Mouse (Mus musculus) limb, embryonic 11.5 days (tissue): Measurements from ENCODE around the gene Zbed6. TPM values are rescaled to one million over a fixed set of nuclear protein-coding genes. Genes with fewer than 3 reads are reported as not detected.

Experiments used
- ATAC-seq: fragments of 200-750 bp; cut with Nextera tagmentation; 2 replicates; pipeline ENCODE4 v1.8.0; 2017; ENCODE audit warnings: low read depth; ENCODE audit not compliant: insufficient number of reproducible peaks, low FRiP score, low TSS enrichment
- DNase-seq: peaks from one replicate; pipeline ENCODE4 v3.0.0-alpha.2; 2015; ENCODE audit warnings: low spot score
- H3K27ac ChIP-seq: fragments of 300-500 bp; sonication (generic); replicated peaks from 2 replicates; pipeline ENCODE4 v1.5.1; 2014; ENCODE audit warnings: low read depth, mild to moderate bottlenecking, low read length
- H3K27me3 ChIP-seq: fragments of 300-500 bp; sonication (generic); 2 replicates; pipeline ENCODE4 v1.6.1; 2014; ENCODE audit warnings: mild to moderate bottlenecking, low read length, mixed read lengths; ENCODE audit not compliant: control insufficient read depth, insufficient read depth
- H3K36me3 ChIP-seq: fragments of 300-500 bp; sonication (generic); 2 replicates; pipeline ENCODE4 v1.6.1; 2014; ENCODE audit warnings: mild to moderate bottlenecking, low read length, moderate library complexity, mixed read lengths; ENCODE audit not compliant: control insufficient read depth, insufficient read depth
- H3K4me1 ChIP-seq: fragments of 300-500 bp; sonication (generic); 2 replicates; pipeline ENCODE4 v1.6.1; 2014; ENCODE audit warnings: low read length, mixed read lengths; ENCODE audit not compliant: control insufficient read depth, insufficient read depth
- H3K4me2 ChIP-seq: fragments of 300-500 bp; sonication (generic); 2 replicates; pipeline ENCODE4 v1.6.1; 2014; ENCODE audit warnings: low read depth, mild to moderate bottlenecking, moderate library complexity; ENCODE audit not compliant: severe bottlenecking
- H3K4me3 ChIP-seq: fragments of 300-500 bp; sonication (generic); 2 replicates; pipeline ENCODE4 v1.5.1; 2014; ENCODE audit warnings: low read depth, low read length
- H3K9ac ChIP-seq: fragments of 300-500 bp; sonication (generic); 2 replicates; pipeline ENCODE4 v1.6.1; 2014; ENCODE audit warnings: mild to moderate bottlenecking, low read length
- H3K9me3 ChIP-seq: fragments of 300-500 bp; sonication (generic); 2 replicates; pipeline ENCODE4 v1.6.1; 2016; ENCODE audit warnings: low read length; ENCODE audit not compliant: control insufficient read depth
- WGBS: fragments of 180-500 bp; shearing (Covaris S2); extraction: QIAGEN DNeasy Blood & Tissue Kit; methylation state at CpG from one replicate; pipeline ENCODE4 v1.1.7; 2014; 5-methylcytosine and 5-hydroxymethylcytosine counted together
- polyA plus RNA-seq: library from polyadenylated mRNA; unstranded; fragments of >200 nt; fragmentation: Nextera tagmentation; extraction: Ambion mirVana; gene quantifications from 2 replicates; pipeline ENCODE4 v1.2.1, GENCODE M21; 2014

The Zbed6 gene
- polyA plus RNA-seq, 1 experiment from 2014 or later, result not detected

GRCm38 (mm10) chr1:133692195-133692594, 31.5 kb upstream of the Zbed6 start:
- no peak for ATAC-seq
- Histone ChIP-seq H3K4me3 (no peak overlapping the region), H3K36me3 (no peaks in the 10 kb centered on the region), H3K4me1 (peaks cover 22% of the 10 kb centered on the region; the same call in 1 of the 2 replicates), H3K9ac (no peak overlapping the region), H3K27me3 (no peaks in the 10 kb centered on the region), H3K9me3 (no peaks in the 10 kb centered on the region), H3K27ac (no peak overlapping the region), H3K4me2 (no peak overlapping the region)
- no peak for DNase-seq
- WGBS, result 76% methylated on average over 4 of the region's 4 CpGs

DNA sequence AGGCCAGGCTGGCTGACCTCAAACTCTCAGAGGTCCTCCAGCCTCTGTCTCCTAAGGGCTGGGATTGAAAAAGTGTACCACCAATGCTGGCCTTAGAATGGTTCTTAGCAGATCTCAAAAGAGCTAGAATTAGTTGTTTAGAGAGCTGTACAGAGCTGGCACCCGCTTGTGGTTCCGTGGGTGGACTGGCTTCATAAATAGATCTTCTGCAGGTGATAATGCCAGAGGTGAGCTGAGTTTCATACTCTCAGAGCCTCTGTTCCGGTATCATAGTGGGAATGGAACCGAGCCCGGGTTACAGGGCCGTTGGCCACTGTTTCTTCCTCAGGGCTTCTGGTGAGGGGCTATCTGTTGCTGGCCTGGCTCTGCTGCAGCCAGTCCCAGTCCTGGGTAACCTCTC, 30.4 kb upstream of the Zbed6 start:
- WGBS, result 97% methylated on average over 6 of the region's 6 CpGs
- H3K27ac ChIP-seq, result no peak overlapping the region
- H3K4me2 ChIP-seq, result no peak overlapping the region
- peaks cover 21% of the 10 kb centered on the region; the same call in 1 of the 2 replicates for H3K4me1 ChIP-seq
- H3K9me3 ChIP-seq, result no peaks in the 10 kb centered on the region
- no peak for DNase-seq
- H3K4me3 ChIP-seq, result no peak overlapping the region
- ATAC-seq, result no peak
- no peak overlapping the region for H3K9ac ChIP-seq
- H3K36me3 ChIP-seq, result no peaks in the 10 kb centered on the region
- no peaks in the 10 kb centered on the region for H3K27me3 ChIP-seq

- Histone ChIP-seq H3K4me3 (no peak within 1 kb of the TSS), H3K4me1 (peaks cover 14% of the 10 kb centered on the region; the same call in 1 of the 2 replicates), H3K27ac (no peak within 1 kb of the TSS), H3K9me3 (no peaks in the 10 kb centered on the region), H3K9ac (no peak within 1 kb of the TSS), H3K27me3 (no peaks in the 10 kb centered on the region), H3K36me3 (no peaks in the 10 kb centered on the region), H3K4me2 (no peak within 1 kb of the TSS)
- DNase-seq (no peak), ATAC-seq (no peak)
- WGBS, result 18% methylated on average over 6 of the region's 6 CpGs
These were observed 29.2 kb upstream of the Zbed6 start, which contains the start of gene Lax1 for GRCm38 (mm10) chr1:133689897-133690296. Gene Lax1 (minus strand): TSS chr1:133690108.

DNA sequence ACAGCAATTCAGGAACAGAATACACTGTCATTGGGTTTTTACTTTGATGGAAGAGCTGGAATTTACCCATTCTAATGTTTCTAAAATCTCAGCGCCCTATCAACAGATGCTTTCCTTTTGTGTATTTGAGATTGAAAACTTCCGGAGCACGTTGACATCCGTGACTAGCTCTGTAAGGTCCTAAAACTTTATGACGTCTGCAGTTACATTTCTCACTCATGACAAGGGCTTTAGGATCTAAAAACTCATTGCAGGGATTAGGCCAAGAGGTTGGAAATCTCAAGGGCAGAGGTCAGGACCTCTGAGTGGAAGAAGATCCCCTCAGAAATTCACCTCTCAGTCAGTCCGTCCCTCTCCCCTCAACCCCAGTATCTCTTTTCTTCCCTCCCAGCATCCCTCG, 27.6 kb upstream of the Zbed6 start:
- no peak overlapping the region for H3K4me2 ChIP-seq
- no peak for ATAC-seq
- no peak overlapping the region for H3K9ac ChIP-seq
- 55% methylated on average over 7 of the region's 7 CpGs for WGBS
- no peak overlapping the region for H3K27ac ChIP-seq
- H3K9me3 ChIP-seq, result no peaks in the 10 kb centered on the region
- no peaks in the 10 kb centered on the region for H3K36me3 ChIP-seq
- H3K27me3 ChIP-seq, result no peaks in the 10 kb centered on the region
- DNase-seq, result no peak
- H3K4me3 ChIP-seq, result no peak overlapping the region
- H3K4me1 ChIP-seq, result peaks cover 6% of the 10 kb centered on the region; the same call in 1 of the 2 replicates

DNA sequence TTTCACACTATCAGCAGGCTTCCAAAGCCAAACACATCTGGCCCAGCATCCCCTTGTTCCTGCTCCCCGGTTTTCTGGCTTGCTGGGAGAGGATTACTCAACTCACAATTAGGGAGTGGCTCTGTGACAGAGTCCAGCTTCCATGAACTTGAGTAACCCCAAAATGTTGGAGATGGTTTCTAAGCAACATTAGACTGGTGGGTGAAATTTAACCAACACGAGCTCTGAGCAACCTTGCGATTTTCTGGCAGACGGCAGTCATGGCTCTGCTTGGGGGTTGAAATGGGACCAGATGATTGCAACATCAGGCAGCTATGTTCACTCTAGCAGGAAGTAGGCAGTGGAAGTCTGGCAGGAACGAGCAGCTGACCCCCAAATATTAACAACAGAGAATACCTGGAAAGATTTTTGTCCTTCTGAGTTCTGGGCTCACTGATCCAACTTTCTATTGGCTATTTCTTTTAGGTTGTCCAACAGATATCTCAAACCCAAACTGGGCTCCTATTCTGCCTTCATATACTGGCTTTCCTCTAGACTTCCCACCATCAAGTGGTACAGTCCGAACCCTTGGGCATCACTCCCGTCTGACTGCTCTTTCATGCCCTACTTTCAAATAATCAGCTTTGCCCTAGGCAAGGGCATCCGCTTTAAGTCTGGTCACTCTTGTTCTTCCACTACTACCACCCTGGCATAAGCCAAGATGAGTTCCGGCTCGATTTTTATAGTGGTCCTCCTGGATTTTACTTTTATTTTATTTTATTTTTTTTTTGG, 25.2 kb upstream of the Zbed6 start:
- Histone ChIP-seq H3K27ac (no peak overlapping the region), H3K36me3 (no peaks in the 10 kb centered on the region), H3K4me2 (no peak overlapping the region), H3K4me3 (no peak overlapping the region), H3K9me3 (no peaks in the 10 kb centered on the region), H3K9ac (no peak overlapping the region), H3K27me3 (no peaks in the 10 kb centered on the region), H3K4me1 (peaks cover 6% of the 10 kb centered on the region; the same call in 1 of the 2 replicates)
- 85% methylated on average over 10 of the region's 10 CpGs for WGBS
- DNase-seq (no peak), ATAC-seq (no peak)

GRCm38 (mm10) chr1:133671801-133672200, 11.1 kb upstream of the Zbed6 start:
- no peaks in the 10 kb centered on the region for H3K36me3 ChIP-seq
- DNase-seq (no peak), ATAC-seq (no peak)
- no peak overlapping the region for H3K4me2 ChIP-seq
- H3K9me3 ChIP-seq, result no peaks in the 10 kb centered on the region
- no peaks in the 10 kb centered on the region for H3K4me1 ChIP-seq
- no peak overlapping the region for H3K27ac ChIP-seq
- H3K27me3 ChIP-seq, result no peaks in the 10 kb centered on the region
- 77% methylated on average over 3 of the region's 3 CpGs for WGBS
- no peak overlapping the region for H3K4me3 ChIP-seq
- no peak overlapping the region for H3K9ac ChIP-seq

GRCm38 (mm10) chr1:133671266-133671665, 10.6 kb upstream of the Zbed6 start:
- Histone ChIP-seq H3K4me1 (no peaks in the 10 kb centered on the region), H3K4me3 (no peak overlapping the region), H3K9me3 (no peaks in the 10 kb centered on the region), H3K9ac (no peak overlapping the region), H3K27ac (no peak overlapping the region), H3K36me3 (no peaks in the 10 kb centered on the region), H3K27me3 (no peaks in the 10 kb centered on the region), H3K4me2 (no peak overlapping the region)
- DNase-seq (no peak), ATAC-seq (no peak)
- WGBS, result 92% methylated on average over 3 of the region's 3 CpGs

GRCm38 (mm10) chr1:133670776-133671175, 10.1 kb upstream of the Zbed6 start:
- Histone ChIP-seq H3K36me3 (no peaks in the 10 kb centered on the region), H3K4me1 (no peaks in the 10 kb centered on the region), H3K4me2 (no peak overlapping the region), H3K9ac (no peak overlapping the region), H3K4me3 (no peak overlapping the region), H3K9me3 (no peaks in the 10 kb centered on the region), H3K27ac (no peak overlapping the region), H3K27me3 (no peaks in the 10 kb centered on the region)
- DNase-seq (no peak), ATAC-seq (no peak)
- WGBS, result 86% methylated on average over 6 of the region's 6 CpGs

GRCm38 (mm10) chr1:133670190-133670589, 9.5 kb upstream of the Zbed6 start:
- Histone ChIP-seq H3K4me1 (no peaks in the 10 kb centered on the region), H3K9ac (no peak overlapping the region), H3K4me3 (no peak overlapping the region), H3K27ac (no peak overlapping the region), H3K9me3 (no peaks in the 10 kb centered on the region), H3K27me3 (no peaks in the 10 kb centered on the region), H3K36me3 (no peaks in the 10 kb centered on the region), H3K4me2 (no peak overlapping the region)
- ATAC-seq (no peak), DNase-seq (no peak)
- WGBS, result 76% methylated on average over 12 of the region's 12 CpGs
